Mouse (Mus musculus) limb, embryonic 12.5 days (tissue): ENCODE results near the gene Zp1. TPM values are rescaled to one million over a fixed set of nuclear protein-coding genes. Genes with fewer than 3 reads are reported as not detected.

Experiments used
- polyA plus RNA-seq: library from polyadenylated mRNA; unstranded; fragments of >200 nt; fragmentation: Nextera tagmentation; extraction: Ambion mirVana; gene quantifications from 2 replicates; pipeline ENCODE4 v1.2.1, GENCODE M21; 2016

The Zp1 gene
- polyA plus RNA-seq, 1 experiment from 2014 or later, result not detected

Other genes starting within 250 kb of the Zp1 start
- not detected in 2 replicates for gene Pga5, start 242.6 kb downstream of the Zp1 start, polyA plus RNA-seq
- 27.6 and 33.4 TPM in 2 replicates for gene Vps37c, start 231.9 kb downstream of the Zp1 start, polyA plus RNA-seq
- gene Cd5, start 181.6 kb downstream of the Zp1 start, polyA plus RNA-seq, result 0.10 and 0.18 TPM in 2 replicates
- gene Cd6, start 90.6 kb downstream of the Zp1 start, polyA plus RNA-seq, result not detected in 2 replicates
- 0.23 and 0.44 TPM in 2 replicates for gene Slc15a3, start 80.9 kb downstream of the Zp1 start, polyA plus RNA-seq
- gene Tmem132a, start 50.7 kb downstream of the Zp1 start, polyA plus RNA-seq, result 137 and 142 TPM in 2 replicates
- 68.7 and 73.7 TPM in 2 replicates for gene Tmem109, start 38.6 kb downstream of the Zp1 start, polyA plus RNA-seq
- gene Prpf19, start 25.4 kb downstream of the Zp1 start, polyA plus RNA-seq, result 44.9 and 50.3 TPM in 2 replicates
- gene Ptgdr2, start 16.5 kb upstream of the Zp1 start, polyA plus RNA-seq, result 0.10 TPM in 1 of 2 replicates, not detected in the other
- gene Ccdc86, start 28.6 kb upstream of the Zp1 start, polyA plus RNA-seq, result 33.2 and 33.9 TPM in 2 replicates
- not detected in 2 replicates for gene Ms4a10, start 54.0 kb upstream of the Zp1 start, polyA plus RNA-seq
- not detected in 2 replicates for gene Ms4a15, start 72.6 kb upstream of the Zp1 start, polyA plus RNA-seq
- gene Ms4a18, start 97.4 kb upstream of the Zp1 start, polyA plus RNA-seq, result not detected in 2 replicates
- gene Ms4a8a, start 160.5 kb upstream of the Zp1 start, polyA plus RNA-seq, result not detected in 2 replicates
- gene 1700017D01Rik, start 210.2 kb upstream of the Zp1 start, polyA plus RNA-seq, result not detected in 2 replicates
- not detected in 2 replicates for gene 1700025F22Rik, start 244.7 kb upstream of the Zp1 start, polyA plus RNA-seq